Mouse (Mus musculus) splenic B cell, adult 2 months (primary cell): ENCODE data around the gene Tcp10c.
"Not testable (repeated sequence)": the region's sequence is repeated elsewhere in the genome, so short reads cannot be mapped to it uniquely, and the experiment has no call there.

Experiments
- DNase-seq: peaks from one replicate; pipeline ENCODE4 v3.0.0-alpha.2; 2011; ENCODE audit warnings: low read depth, low spot score
- H3K27me3 ChIP-seq: 2 replicates; pipeline ENCODE4 v1.6.1; 2012; ENCODE audit warnings: mild to moderate bottlenecking, low read length, moderate library complexity, mixed read lengths; ENCODE audit not compliant: control insufficient read depth, poor library complexity, insufficient read depth, severe bottlenecking
- H3K36me3 ChIP-seq: 2 replicates; pipeline ENCODE4 v1.6.1; 2012; ENCODE audit warnings: mild to moderate bottlenecking, low read length, moderate library complexity, mixed read lengths; ENCODE audit not compliant: control insufficient read depth, poor library complexity, insufficient read depth, severe bottlenecking

Gene Tcp10c

GRCm38 (mm10) chr17:13421022-13421591 lies 66.7 kb downstream of the Tcp10c start:
- not testable (repeated sequence) for DNase-seq, H3K36me3 ChIP-seq, H3K27me3 ChIP-seq

DNA sequence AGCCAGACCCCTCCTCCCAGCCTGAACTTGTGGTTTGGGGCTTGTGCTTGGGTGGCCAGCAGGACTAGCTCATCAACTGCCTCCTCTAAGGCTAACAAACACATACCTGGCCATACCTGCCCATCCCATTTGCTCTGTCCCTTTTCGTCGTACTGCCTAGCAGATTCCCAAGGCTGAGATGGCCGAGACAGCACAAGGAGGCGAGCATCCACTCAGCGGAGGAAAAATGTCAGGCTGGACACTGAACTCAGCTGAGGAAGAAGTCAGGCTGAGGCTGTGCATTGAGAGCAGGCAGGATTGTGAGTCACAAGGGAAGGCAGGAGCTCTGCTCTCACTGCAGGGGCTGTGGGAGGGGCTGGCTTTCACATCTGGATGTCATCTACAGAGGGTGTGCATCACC lies 68.3 kb downstream of the Tcp10c start:
- not testable (repeated sequence) for H3K27me3 ChIP-seq, DNase-seq, H3K36me3 ChIP-seq

- not testable (repeated sequence) for DNase-seq, H3K36me3 ChIP-seq, H3K27me3 ChIP-seq
Measured at GRCm38 (mm10) chr17:13423373-13424024, 69.1 kb downstream of the Tcp10c start.

DNA sequence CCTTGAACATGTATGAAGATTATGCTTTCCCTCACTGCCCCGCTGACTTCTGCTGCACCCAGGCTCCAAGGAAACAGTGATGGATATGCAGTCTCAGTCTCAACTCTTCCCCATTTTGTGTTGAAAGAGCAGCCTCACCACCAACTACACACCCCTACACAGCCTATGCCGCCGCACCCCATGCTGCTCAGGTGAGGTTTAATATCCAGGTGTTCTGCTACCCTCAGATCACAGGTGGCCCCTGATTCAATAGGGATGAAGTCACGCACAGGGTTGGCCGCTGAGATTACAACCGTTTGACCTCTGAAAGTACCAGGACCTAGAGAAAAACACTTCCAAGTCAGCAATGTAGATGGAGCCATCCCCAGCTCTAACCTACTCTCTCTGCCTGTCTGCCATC lies 69.9 kb downstream of the Tcp10c start:
- DNase-seq, H3K36me3 ChIP-seq, H3K27me3 ChIP-seq: not testable (repeated sequence)

DNA sequence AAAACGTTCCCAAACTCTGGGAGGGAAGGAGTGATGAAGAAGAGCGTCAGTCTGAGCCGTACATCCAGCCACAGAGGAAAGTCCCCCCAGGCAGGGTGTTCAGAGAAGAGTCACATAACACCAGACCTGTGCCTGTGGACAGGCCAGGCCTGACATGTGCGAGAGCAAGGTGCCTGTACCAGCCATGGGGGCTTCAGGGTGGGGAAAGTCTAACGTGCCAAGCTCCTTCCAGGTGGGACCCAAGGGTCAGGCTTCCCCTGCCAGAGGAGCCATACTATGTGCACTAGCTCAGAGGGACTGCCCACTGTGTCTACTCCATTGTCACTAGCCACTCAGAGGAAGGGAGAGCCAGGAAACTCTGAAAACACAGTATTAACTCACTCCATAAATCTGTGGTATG lies 71.3 kb downstream of the Tcp10c start:
- H3K27me3 ChIP-seq, H3K36me3 ChIP-seq, DNase-seq: not testable (repeated sequence)

DNA sequence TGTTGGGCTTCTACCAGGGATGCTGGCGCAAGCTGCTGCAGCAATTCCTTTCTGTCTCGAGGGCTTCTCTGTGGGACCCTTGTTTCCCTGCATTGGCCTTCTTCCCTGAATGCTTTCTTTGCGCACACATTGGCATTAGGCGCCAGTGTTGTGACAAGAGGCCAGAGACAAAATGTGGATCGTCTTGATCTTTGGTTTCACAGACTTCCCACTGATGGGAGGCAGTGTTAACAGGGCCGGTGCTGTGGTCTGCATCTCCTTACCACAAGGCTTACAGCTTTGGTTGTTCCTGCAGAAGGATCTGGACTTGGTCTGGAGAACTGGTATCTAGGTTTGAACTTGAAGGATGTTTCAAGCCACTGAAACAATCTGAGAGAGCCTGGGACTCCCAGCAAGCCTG lies 72.1 kb downstream of the Tcp10c start:
- not testable (repeated sequence) for DNase-seq, H3K36me3 ChIP-seq, H3K27me3 ChIP-seq
